Mouse (Mus musculus): ENCODE data around the gene Fbxw11. TPM values are rescaled to one million over a fixed set of nuclear protein-coding genes. Genes with fewer than 3 reads are reported as not detected.

Gene Fbxw11
- polyA plus RNA-seq, 1 experiment from 2014 or later = 61.7 TPM

- Histone ChIP-seq H3K4me1 (0 out of 2 replicates have a peak, but pooled peaks cover 5% of the 10 kb centered on the region), H3K4me2 (no peak overlapping the region), H3K4me3 (replicated peaks) (no peak overlapping the region), H3K27me3 (replicated peaks) (no peaks in the 10 kb centered on the region), H3K9me3 (no peaks in the 10 kb centered on the region), H3K27ac (no peak overlapping the region), H3K9ac (no peak overlapping the region), H3K36me3 (no peaks in the 10 kb centered on the region)
- ATAC-seq (ENCODE audit: insufficient read depth, low FRiP score, low read depth) = no peak
- 41% methylated on average over 3 of the region's 3 CpGs for WGBS
Measured at GRCm38 (mm10) chr11:32782724-32783123, 140.2 kb downstream of the Fbxw11 start.

DNA sequence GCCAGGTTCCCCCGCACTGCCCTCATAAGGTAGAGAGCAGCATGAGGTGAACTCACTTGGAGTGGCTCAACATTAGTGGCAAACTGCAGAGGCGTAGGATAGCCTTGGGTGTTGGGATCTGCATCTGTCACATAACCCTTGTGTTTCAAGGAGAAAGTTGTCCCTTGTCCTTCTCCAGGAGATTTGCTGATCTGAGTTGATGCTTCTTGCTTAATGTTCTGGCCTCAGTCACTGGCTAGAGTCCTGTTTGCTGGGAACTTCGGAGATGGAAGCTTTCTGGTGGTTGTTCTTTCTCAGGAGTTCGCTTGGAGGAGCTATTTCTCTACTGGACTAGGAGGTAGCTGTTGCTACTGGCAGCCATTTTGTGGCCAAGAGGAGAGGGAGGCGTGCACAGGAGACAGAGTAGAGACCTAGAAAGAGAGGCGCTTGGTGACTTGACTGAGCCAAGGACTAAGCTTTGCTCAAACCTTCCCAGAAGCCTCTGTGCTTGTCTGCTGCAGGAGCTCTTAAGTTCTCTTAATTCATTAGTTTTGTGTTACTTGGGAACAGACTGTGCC lies 143.1 kb downstream of the Fbxw11 start:
- no peak overlapping the region for H3K9ac ChIP-seq
- 0 out of 2 replicates have a peak, but pooled peaks cover 3% of the 10 kb centered on the region for H3K4me1 ChIP-seq
- H3K9me3 ChIP-seq = no peaks in the 10 kb centered on the region
- no peak for ATAC-seq (ENCODE audit: insufficient read depth, low FRiP score, low read depth)
- no peaks in the 10 kb centered on the region for H3K36me3 ChIP-seq
- 82% methylated on average over 6 of the region's 6 CpGs for WGBS
- no peak overlapping the region for H3K27ac ChIP-seq
- no peaks in the 10 kb centered on the region for H3K27me3 ChIP-seq (replicated peaks)
- no peak overlapping the region for H3K4me2 ChIP-seq
- H3K4me3 ChIP-seq (replicated peaks) = no peak overlapping the region

DNA sequence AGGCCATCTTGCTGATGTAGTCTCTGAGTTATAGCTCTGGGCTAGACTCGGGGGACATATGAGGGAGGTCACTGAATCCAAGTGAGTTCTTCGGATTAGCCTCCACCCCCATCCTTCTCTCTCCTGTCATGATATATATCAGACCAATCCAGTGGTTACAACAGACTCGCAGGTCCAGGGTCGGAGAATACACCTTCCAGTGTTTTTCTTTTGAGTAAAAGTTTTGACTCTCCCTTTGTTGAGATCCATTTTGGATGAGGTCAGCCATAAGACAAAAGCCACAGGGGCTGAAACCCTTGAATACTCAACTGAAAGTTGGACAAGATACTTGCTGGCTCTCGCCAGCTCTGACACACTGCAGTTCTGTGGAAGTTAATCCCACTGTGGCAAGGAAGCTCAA lies 143.7 kb downstream of the Fbxw11 start:
- 76% methylated on average over 5 of the region's 5 CpGs for WGBS
- Histone ChIP-seq H3K4me1 (no peaks in the 10 kb centered on the region), H3K27me3 (replicated peaks) (no peaks in the 10 kb centered on the region), H3K4me2 (no peak overlapping the region), H3K9me3 (no peaks in the 10 kb centered on the region), H3K27ac (no peak overlapping the region), H3K9ac (no peak overlapping the region), H3K4me3 (replicated peaks) (no peak overlapping the region), H3K36me3 (no peaks in the 10 kb centered on the region)
- no peak for ATAC-seq (ENCODE audit: insufficient read depth, low FRiP score, low read depth)

GRCm38 (mm10) chr11:32794759-32795445 lies 152.4 kb downstream of the Fbxw11 start:
- Histone ChIP-seq H3K4me3 (replicated peaks) (no peak overlapping the region), H3K4me1 (no peaks in the 10 kb centered on the region), H3K27me3 (replicated peaks) (no peaks in the 10 kb centered on the region), H3K4me2 (no peak overlapping the region), H3K27ac (no peak overlapping the region), H3K9ac (no peak overlapping the region), H3K36me3 (no peaks in the 10 kb centered on the region), H3K9me3 (no peaks in the 10 kb centered on the region)
- WGBS = 54% methylated on average over 10 of the region's 10 CpGs
- no peak for ATAC-seq (ENCODE audit: insufficient read depth, low FRiP score, low read depth)

Other genes starting within 250 kb of the Fbxw11 start
- gene Ubtd2, start 187.4 kb upstream of the Fbxw11 start, polyA plus RNA-seq (2015; fragmentation: Nextera tagmentation; extraction: Ambion mirVana) = 37.8 and 38.7 TPM in 2 replicates
- 0.53 and 1.1 TPM in 2 replicates for gene Efcab9, start 110.6 kb upstream of the Fbxw11 start, polyA plus RNA-seq (2015; fragmentation: Nextera tagmentation; extraction: Ambion mirVana)
- gene Stk10, start 109.4 kb upstream of the Fbxw11 start, polyA plus RNA-seq (2015; fragmentation: Nextera tagmentation; extraction: Ambion mirVana) = 3.8 TPM in 2 replicates
- not detected in 2 replicates for gene Smim23, start 181.9 kb downstream of the Fbxw11 start, polyA plus RNA-seq (2015; fragmentation: Nextera tagmentation; extraction: Ambion mirVana)

Measured in stomach, embryonic 15.5 days (tissue).